Mouse (Mus musculus): ENCODE measurements around the gene Slc5a5.

GRCm38 (mm10) chr8:70897021-70897680, 4.6 kb upstream of the Slc5a5 start, which contains the start of gene Rpl18a:
- TF ChIP-seq USF1 (IDR thresholded peaks at IDR 0.05; ENCODE audit: low read depth, low read length) (no peak), POLR2A (IDR thresholded peaks at IDR 0.05; ENCODE audit: low read depth, low read length) (peak; percentile 95), CTCF (conservative IDR thresholded peaks at IDR 0.05 in 1 of 2, IDR thresholded peaks at IDR 0.05 in 1 of 2; ENCODE audit: low read depth in 2 of 2, low read length in 2 of 2) (no peak), RCOR1 (conservative IDR thresholded peaks at IDR 0.05; ENCODE audit: low read depth, low read length) (no peak), ZC3H11A (IDR thresholded peaks at IDR 0.05; ENCODE audit: low read depth, low read length) (no peak), MAZ (IDR thresholded peaks at IDR 0.05; ENCODE audit: low read depth, low read length) (0 out of 2 replicates have a peak, but pooled peaks have one; percentile 26), EP300 (IDR thresholded peaks at IDR 0.05; ENCODE audit: low read length) (no peak), MAFK (IDR thresholded peaks at IDR 0.05; ENCODE audit: insufficient replicate concordance, low read length) (no peak), ELF1 (IDR thresholded peaks at IDR 0.05; ENCODE audit: low read depth, low read length) (peak; percentile 76), MYC (IDR thresholded peaks at IDR 0.05; ENCODE audit: low read depth, low read length) (peak; percentile 87)
